Mouse (Mus musculus): ENCODE results near the gene Smim9. TPM values are rescaled to one million over a fixed set of nuclear protein-coding genes. Genes with fewer than 3 reads are reported as not detected.
"Not testable (repeated sequence)": the region's sequence is repeated elsewhere in the genome, so short reads cannot be mapped to it uniquely, and the experiment has no call there.

The Smim9 gene
- not detected in 2 replicates for polyA plus RNA-seq (2016; fragmentation: Nextera tagmentation; extraction: Ambion mirVana)

GRCm38 (mm10) chrX:75163670-75164069, at the start of gene Smim9:
Gene Smim9, minus strand, starts transcription at chrX:75163770.
- WGBS = 74% methylated on average over 1 of the region's 1 CpGs
- Histone ChIP-seq H3K27me3 (ENCODE audit: insufficient read depth, poor library complexity, severe bottlenecking) (no peaks in the 10 kb centered on the region), H3K36me3 (no peaks in the 10 kb centered on the region), H3K4me3 (no peak within 1 kb of the TSS), H3K27ac (no peak within 1 kb of the TSS), H3K4me1 (replicated peaks) (no peaks in the 10 kb centered on the region), H3K9me3 (no peaks in the 10 kb centered on the region)
- DNase-seq (ENCODE audit: low spot score) = no peak

- H3K4me1 ChIP-seq (replicated peaks) = no peaks in the 10 kb centered on the region
- H3K27ac ChIP-seq = peak overlapping the region; percentile 80
- H3K4me3 ChIP-seq = peak overlapping the region; percentile 49
- WGBS = 25% methylated on average over 43 of the region's 49 CpGs
- H3K27me3 ChIP-seq (ENCODE audit: insufficient read depth, poor library complexity, severe bottlenecking) = no peaks in the 10 kb centered on the region
- 0 out of 2 replicates have a peak, but pooled peaks cover 3% of the 10 kb centered on the region for H3K9me3 ChIP-seq
- DNase-seq (ENCODE audit: low spot score) = peak; percentile 58
- no peaks in the 10 kb centered on the region for H3K36me3 ChIP-seq
Observed at GRCm38 (mm10) chrX:75155576-75156243, 7.9 kb downstream of the Smim9 start.

GRCm38 (mm10) chrX:75152249-75152648, 11.3 kb downstream of the Smim9 start:
- H3K27me3 ChIP-seq (ENCODE audit: insufficient read depth, poor library complexity, severe bottlenecking) = no peaks in the 10 kb centered on the region
- no peaks in the 10 kb centered on the region for H3K36me3 ChIP-seq
- H3K4me3 ChIP-seq = no peak overlapping the region
- no peak overlapping the region for H3K27ac ChIP-seq
- 56% methylated on average over 1 of the region's 1 CpGs for WGBS
- 0 out of 2 replicates have a peak, but pooled peaks cover 3% of the 10 kb centered on the region for H3K9me3 ChIP-seq
- no peaks in the 10 kb centered on the region for H3K4me1 ChIP-seq (replicated peaks)
- no peak for DNase-seq (ENCODE audit: low spot score)

GRCm38 (mm10) chrX:75150304-75150703, 13.3 kb downstream of the Smim9 start:
- 86% methylated on average over 2 of the region's 2 CpGs for WGBS
- H3K36me3 ChIP-seq = no peaks in the 10 kb centered on the region
- DNase-seq (ENCODE audit: low spot score) = no peak
- no peaks in the 10 kb centered on the region for H3K27me3 ChIP-seq (ENCODE audit: insufficient read depth, poor library complexity, severe bottlenecking)
- no peaks in the 10 kb centered on the region for H3K4me1 ChIP-seq (replicated peaks)
- H3K27ac ChIP-seq = no peak overlapping the region
- no peak overlapping the region for H3K4me3 ChIP-seq
- H3K9me3 ChIP-seq = no peaks in the 10 kb centered on the region

DNA sequence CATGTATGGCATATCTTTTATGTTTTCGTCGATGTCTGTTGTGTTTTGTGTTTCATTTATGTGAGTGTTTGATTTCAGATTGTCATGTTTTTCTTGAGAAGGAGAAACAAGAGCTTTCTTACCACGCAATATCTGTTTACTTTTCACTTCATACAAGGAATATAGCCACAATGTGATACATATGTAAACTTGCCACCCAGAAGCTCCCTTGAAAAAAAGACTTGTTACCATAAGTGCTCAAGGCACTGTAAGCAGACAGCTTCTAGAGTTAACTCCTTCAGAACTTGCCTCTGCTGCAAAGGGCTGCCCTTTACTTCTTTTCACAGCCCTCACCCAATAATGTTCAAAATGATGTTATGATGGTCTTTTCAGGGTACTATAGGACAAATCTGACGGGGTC, 15.2 kb downstream of the Smim9 start:
- no peaks in the 10 kb centered on the region for H3K36me3 ChIP-seq
- no peak for DNase-seq (ENCODE audit: low spot score)
- H3K4me3 ChIP-seq = no peak overlapping the region
- H3K9me3 ChIP-seq = no peaks in the 10 kb centered on the region
- no peak overlapping the region for H3K27ac ChIP-seq
- no peaks in the 10 kb centered on the region for H3K4me1 ChIP-seq (replicated peaks)
- 88% methylated on average over 4 of the region's 4 CpGs for WGBS
- H3K27me3 ChIP-seq (ENCODE audit: insufficient read depth, poor library complexity, severe bottlenecking) = no peaks in the 10 kb centered on the region

DNA sequence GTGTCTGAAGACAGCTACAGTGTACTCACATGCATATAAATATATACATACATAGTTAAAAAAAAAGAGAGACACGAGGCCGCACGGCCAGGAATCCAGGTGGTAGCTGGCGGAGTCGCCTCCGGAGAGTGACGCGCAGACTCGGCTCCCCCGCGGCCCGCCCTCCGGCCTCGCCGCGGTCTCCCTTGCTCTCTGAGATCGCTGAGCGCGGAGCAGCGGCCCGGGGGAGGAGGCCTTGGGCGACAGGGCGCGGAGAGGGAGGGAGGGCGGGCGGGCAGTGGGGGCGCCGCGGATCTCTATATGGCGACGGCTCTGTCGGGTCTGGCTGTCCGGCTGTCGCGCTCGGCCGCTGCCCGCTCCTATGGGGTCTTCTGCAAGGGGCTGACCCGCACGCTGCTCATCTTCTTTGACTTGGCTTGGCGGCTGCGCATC, 20.4 kb downstream of the Smim9 start:
- DNase-seq (ENCODE audit: low spot score) = peak; percentile 12
- not testable (repeated sequence) for H3K9me3 ChIP-seq; H3K36me3 ChIP-seq; H3K4me1 ChIP-seq (replicated peaks); H3K27ac ChIP-seq; H3K27me3 ChIP-seq (ENCODE audit: insufficient read depth, poor library complexity, severe bottlenecking)
- 27% methylated on average over 33 of the region's 42 CpGs for WGBS
- peak overlapping the region; percentile 47 for H3K4me3 ChIP-seq

DNA sequence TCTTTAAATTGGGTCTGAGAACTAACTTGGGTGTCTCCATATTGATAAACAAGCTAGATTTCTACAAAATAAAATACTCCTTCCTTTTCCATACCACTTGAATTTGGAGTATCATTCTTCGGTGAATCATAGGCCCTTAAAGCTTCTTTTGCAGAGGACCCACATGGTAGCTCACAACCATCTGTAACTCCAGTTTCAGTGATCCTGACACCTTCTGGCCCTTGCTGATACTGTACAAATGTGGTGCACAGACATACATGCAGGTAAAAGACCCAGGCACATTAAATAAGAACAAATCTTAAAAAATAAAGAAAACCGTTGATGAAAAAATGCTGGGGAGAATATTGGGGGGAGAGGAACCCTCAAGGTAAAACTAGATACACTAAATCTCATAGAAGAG, 25.4 kb downstream of the Smim9 start:
- no peak for DNase-seq (ENCODE audit: low spot score)
- WGBS = 96% methylated on average over 2 of the region's 2 CpGs
- no peaks in the 10 kb centered on the region for H3K4me1 ChIP-seq (replicated peaks)
- no peaks in the 10 kb centered on the region for H3K36me3 ChIP-seq
- H3K27me3 ChIP-seq (ENCODE audit: insufficient read depth, poor library complexity, severe bottlenecking) = no peaks in the 10 kb centered on the region
- H3K9me3 ChIP-seq = no peaks in the 10 kb centered on the region
- H3K27ac ChIP-seq = no peak overlapping the region
- H3K4me3 ChIP-seq = no peak overlapping the region

GRCm38 (mm10) chrX:75137729-75138128, 25.8 kb downstream of the Smim9 start:
- WGBS = 82% methylated on average over 2 of the region's 2 CpGs
- H3K4me1 ChIP-seq (replicated peaks) = no peaks in the 10 kb centered on the region
- no peak for DNase-seq (ENCODE audit: low spot score)
- H3K27me3 ChIP-seq (ENCODE audit: insufficient read depth, poor library complexity, severe bottlenecking) = no peaks in the 10 kb centered on the region
- H3K4me3 ChIP-seq = no peak overlapping the region
- H3K9me3 ChIP-seq = no peaks in the 10 kb centered on the region
- no peak overlapping the region for H3K27ac ChIP-seq
- H3K36me3 ChIP-seq = no peaks in the 10 kb centered on the region

GRCm38 (mm10) chrX:75136938-75137337, 26.6 kb downstream of the Smim9 start:
- DNase-seq (ENCODE audit: low spot score) = no peak
- no peaks in the 10 kb centered on the region for H3K27me3 ChIP-seq (ENCODE audit: insufficient read depth, poor library complexity, severe bottlenecking)
- no peak overlapping the region for H3K4me3 ChIP-seq
- no peaks in the 10 kb centered on the region for H3K4me1 ChIP-seq (replicated peaks)
- no peak overlapping the region for H3K27ac ChIP-seq
- no peaks in the 10 kb centered on the region for H3K9me3 ChIP-seq
- no peaks in the 10 kb centered on the region for H3K36me3 ChIP-seq

DNA sequence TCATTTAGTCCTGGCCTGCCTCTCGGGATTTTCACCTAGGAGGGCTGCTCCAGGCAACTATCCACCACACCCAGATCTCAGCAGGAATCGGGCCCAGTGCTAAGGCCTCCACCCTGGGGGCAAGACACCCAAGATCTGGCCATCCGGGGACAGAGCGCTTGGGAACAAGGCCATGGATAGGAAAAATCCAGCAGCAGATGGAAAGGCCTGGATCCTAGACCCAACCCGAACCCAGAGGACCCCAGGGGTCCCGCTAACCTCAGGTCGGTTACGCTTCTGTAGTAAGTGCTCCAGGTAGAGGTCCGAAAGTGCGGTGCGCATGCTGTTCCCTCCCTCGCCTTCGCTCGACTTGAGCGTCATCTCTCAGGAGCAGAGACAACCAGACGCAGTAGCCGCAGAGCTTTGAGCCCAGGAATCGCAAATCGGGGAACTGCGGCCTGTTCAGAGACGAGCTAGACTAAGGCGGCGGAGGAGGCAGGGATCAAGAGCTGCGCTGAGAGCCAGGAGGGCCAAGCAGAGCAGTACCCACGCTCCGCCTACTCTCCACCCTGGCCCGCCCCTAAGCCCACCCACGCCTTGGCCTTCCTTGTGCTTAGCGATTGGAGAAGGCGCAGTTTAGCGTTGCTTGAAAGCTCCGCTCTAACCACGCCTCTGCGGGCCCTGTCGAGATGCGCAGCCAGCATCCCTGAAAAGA, 33.0 kb downstream of the Smim9 start, which contains the start of gene Mpp1:
Gene Mpp1 (minus strand): TSS at position 550 of the 694 bp plus-strand sequence.
- Histone ChIP-seq H3K36me3 (no peaks in the 10 kb centered on the region), H3K4me1 (replicated peaks) (no peaks in the 10 kb centered on the region), H3K4me3 (peak within 1 kb of the TSS; percentile 57), H3K9me3 (no peaks in the 10 kb centered on the region), H3K27ac (peak within 1 kb of the TSS; percentile 80), H3K27me3 (ENCODE audit: insufficient read depth, poor library complexity, severe bottlenecking) (no peaks in the 10 kb centered on the region)
- 16% methylated on average over 36 of the region's 36 CpGs for WGBS
- peak; percentile 85 for DNase-seq (ENCODE audit: low spot score)

DNA sequence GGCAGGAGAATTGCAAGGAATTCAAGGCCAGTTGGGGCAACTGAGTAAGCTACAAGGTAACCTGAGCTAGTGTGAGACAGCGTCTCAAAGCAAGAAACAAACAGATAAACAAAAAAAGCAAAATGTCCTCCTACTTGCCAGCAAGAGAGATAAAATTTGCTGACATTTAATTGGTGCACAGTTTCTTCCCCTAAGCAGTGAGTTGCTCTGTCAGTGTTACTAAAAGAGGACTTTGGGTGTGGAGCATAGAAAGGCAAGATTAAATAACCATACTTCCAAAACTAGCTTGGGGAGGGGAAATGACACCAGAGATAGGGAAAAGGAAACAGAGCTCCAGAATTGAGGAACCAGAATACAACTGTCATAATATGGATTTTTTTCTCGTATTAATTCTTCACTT, 34.1 kb downstream of the Smim9 start:
- no peak for DNase-seq (ENCODE audit: low spot score)
- Histone ChIP-seq H3K4me3 (no peak overlapping the region), H3K9me3 (no peaks in the 10 kb centered on the region), H3K36me3 (no peaks in the 10 kb centered on the region), H3K27me3 (ENCODE audit: insufficient read depth, poor library complexity, severe bottlenecking) (no peaks in the 10 kb centered on the region), H3K27ac (no peak overlapping the region), H3K4me1 (replicated peaks) (no peaks in the 10 kb centered on the region)
- WGBS = 69% methylated on average over 2 of the region's 2 CpGs

DNA sequence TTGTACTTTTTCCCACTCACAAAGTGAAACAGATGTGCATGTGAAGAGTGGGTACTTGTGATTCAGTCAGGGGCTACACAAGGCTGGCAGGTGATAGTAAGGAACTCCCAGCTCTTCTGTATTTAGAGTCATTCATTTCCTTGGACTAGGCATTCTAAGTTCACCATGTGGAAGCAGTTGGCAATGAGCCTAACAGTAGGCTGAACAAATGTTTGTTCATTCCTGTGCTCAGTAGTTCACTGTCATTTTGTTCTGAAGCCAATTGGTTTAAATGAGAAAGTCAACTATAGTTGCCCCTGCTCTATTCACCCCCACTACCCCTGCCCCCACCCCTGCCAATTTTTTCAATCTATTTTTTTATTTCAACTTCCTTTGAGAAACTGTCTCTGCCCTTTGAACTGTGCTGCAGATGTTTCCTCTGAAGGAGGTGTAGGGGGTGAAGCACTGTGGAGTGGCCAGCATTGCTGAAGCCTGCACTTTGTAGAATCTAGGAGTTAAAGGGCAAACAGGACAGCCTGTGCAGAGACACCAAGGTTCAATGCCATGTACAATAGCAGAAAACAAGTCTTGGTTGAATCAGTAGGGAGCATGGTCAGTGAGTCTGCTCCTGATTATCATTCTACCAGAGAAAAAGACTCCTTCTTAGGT, 35.1 kb downstream of the Smim9 start:
- H3K36me3 ChIP-seq = no peaks in the 10 kb centered on the region
- no peak for DNase-seq (ENCODE audit: low spot score)
- H3K9me3 ChIP-seq = no peaks in the 10 kb centered on the region
- no peak overlapping the region for H3K4me3 ChIP-seq
- no peaks in the 10 kb centered on the region for H3K27me3 ChIP-seq (ENCODE audit: insufficient read depth, poor library complexity, severe bottlenecking)
- H3K4me1 ChIP-seq (replicated peaks) = no peaks in the 10 kb centered on the region
- H3K27ac ChIP-seq = no peak overlapping the region

- H3K4me1 ChIP-seq (replicated peaks) = no peaks in the 10 kb centered on the region
- H3K9me3 ChIP-seq = no peaks in the 10 kb centered on the region
- no peak overlapping the region for H3K27ac ChIP-seq
Observed at GRCm38 (mm10) chrX:75126893-75127292, 36.7 kb downstream of the Smim9 start.

More at GRCm38 (mm10) chrX:75126893-75127292, 36.7 kb downstream of the Smim9 start:
- no peaks in the 10 kb centered on the region for H3K27me3 ChIP-seq (ENCODE audit: insufficient read depth, poor library complexity, severe bottlenecking)
- no peak for DNase-seq (ENCODE audit: low spot score)
- no peak overlapping the region for H3K4me3 ChIP-seq
- no peaks in the 10 kb centered on the region for H3K36me3 ChIP-seq

Data from hindbrain, embryonic 10.5 days (tissue).